Mouse (Mus musculus) liver, embryonic 11.5 days (tissue): ENCODE data around the gene Gm10203. TPM values are rescaled to one million over a fixed set of nuclear protein-coding genes. Genes with fewer than 3 reads are reported as not detected.
"Not testable (repeated sequence)": the region's sequence is repeated elsewhere in the genome, so short reads cannot be mapped to it uniquely, and the experiment has no call there.

Experiments
- ATAC-seq: fragments of 200-750 bp; cut with Nextera tagmentation; replicated peaks from 2 replicates; pipeline ENCODE4 v1.8.0; 2017; ENCODE audit warnings: moderate number of reproducible peaks, mild to moderate bottlenecking, moderate TSS enrichment, moderate library complexity; ENCODE audit not compliant: low FRiP score
- DNase-seq: peaks from one replicate; pipeline ENCODE4 v3.0.0-alpha.2; 2017; ENCODE audit warnings: low spot score
- H3K27ac ChIP-seq: fragments of 300-500 bp; sonication (generic); 2 replicates; pipeline ENCODE4 v1.5.1; 2014; ENCODE audit warnings: mild to moderate bottlenecking, low read depth, low read length, control low read depth
- H3K27me3 ChIP-seq: fragments of 300-500 bp; sonication (generic); replicated peaks from 2 replicates; pipeline ENCODE4 v1.6.1; 2014; ENCODE audit warnings: low read length, mixed read lengths; ENCODE audit not compliant: control insufficient read depth, insufficient read depth
- H3K36me3 ChIP-seq: fragments of 300-500 bp; sonication (generic); 2 replicates; pipeline ENCODE4 v1.6.1; 2014; ENCODE audit warnings: mild to moderate bottlenecking, low read length, moderate library complexity, mixed read lengths; ENCODE audit not compliant: control insufficient read depth, insufficient read depth
- H3K4me1 ChIP-seq: fragments of 300-500 bp; sonication (generic); replicated peaks from 2 replicates; pipeline ENCODE4 v1.6.1; 2014; ENCODE audit warnings: low read length, mixed read lengths; ENCODE audit not compliant: control insufficient read depth, insufficient read depth
- H3K4me2 ChIP-seq: fragments of 300-500 bp; sonication (generic); 2 replicates; pipeline ENCODE4 v1.6.1; 2014; ENCODE audit warnings: mild to moderate bottlenecking, control low read depth, moderate library complexity
- H3K4me3 ChIP-seq: fragments of 300-500 bp; sonication (generic); 2 replicates; pipeline ENCODE4 v1.5.1; 2014; ENCODE audit warnings: low read depth, low read length, control low read depth
- H3K9ac ChIP-seq: fragments of 300-500 bp; sonication (generic); 2 replicates; pipeline ENCODE4 v1.6.1; 2014; ENCODE audit warnings: low read depth, low read length, control low read depth
- H3K9me3 ChIP-seq: fragments of 300-500 bp; sonication (generic); 2 replicates; pipeline ENCODE4 v1.6.1; 2016; ENCODE audit warnings: low read length, inconsistent platforms, mixed read lengths; ENCODE audit not compliant: control insufficient read depth
- WGBS: fragments of 180-500 bp; shearing (Covaris S2); extraction: QIAGEN DNeasy Blood & Tissue Kit; methylation state at CpG from one replicate; pipeline ENCODE4 v1.1.7; 2014; 5-methylcytosine and 5-hydroxymethylcytosine counted together
- polyA plus RNA-seq: library from polyadenylated mRNA; unstranded; fragments of >200 nt; fragmentation: Nextera tagmentation; extraction: Ambion mirVana; gene quantifications from 2 replicates; pipeline ENCODE4 v1.2.1, GENCODE M21; 2014

Gene Gm10203
- polyA plus RNA-seq, 1 experiment from 2014 or later, result not detected

GRCm38 (mm10) chr6:149154116-149155030, 24.4 kb downstream of the Gm10203 start:
- H3K27ac ChIP-seq, result no peak overlapping the region
- H3K4me2 ChIP-seq, result no peak overlapping the region
- no peaks in the 10 kb centered on the region for H3K9me3 ChIP-seq
- H3K27me3 ChIP-seq, result no peaks in the 10 kb centered on the region
- H3K4me3 ChIP-seq, result no peak overlapping the region
- peaks cover 2% of the 10 kb centered on the region; the same call in 1 of the 2 replicates for H3K36me3 ChIP-seq
- no peak for DNase-seq
- 26% methylated on average over 8 of the region's 8 CpGs for WGBS
- peak; percentile 30 for ATAC-seq
- H3K4me1 ChIP-seq, result peaks cover 10% of the 10 kb centered on the region; the same call in 1 of the 2 replicates
- H3K9ac ChIP-seq, result no peak overlapping the region

DNA sequence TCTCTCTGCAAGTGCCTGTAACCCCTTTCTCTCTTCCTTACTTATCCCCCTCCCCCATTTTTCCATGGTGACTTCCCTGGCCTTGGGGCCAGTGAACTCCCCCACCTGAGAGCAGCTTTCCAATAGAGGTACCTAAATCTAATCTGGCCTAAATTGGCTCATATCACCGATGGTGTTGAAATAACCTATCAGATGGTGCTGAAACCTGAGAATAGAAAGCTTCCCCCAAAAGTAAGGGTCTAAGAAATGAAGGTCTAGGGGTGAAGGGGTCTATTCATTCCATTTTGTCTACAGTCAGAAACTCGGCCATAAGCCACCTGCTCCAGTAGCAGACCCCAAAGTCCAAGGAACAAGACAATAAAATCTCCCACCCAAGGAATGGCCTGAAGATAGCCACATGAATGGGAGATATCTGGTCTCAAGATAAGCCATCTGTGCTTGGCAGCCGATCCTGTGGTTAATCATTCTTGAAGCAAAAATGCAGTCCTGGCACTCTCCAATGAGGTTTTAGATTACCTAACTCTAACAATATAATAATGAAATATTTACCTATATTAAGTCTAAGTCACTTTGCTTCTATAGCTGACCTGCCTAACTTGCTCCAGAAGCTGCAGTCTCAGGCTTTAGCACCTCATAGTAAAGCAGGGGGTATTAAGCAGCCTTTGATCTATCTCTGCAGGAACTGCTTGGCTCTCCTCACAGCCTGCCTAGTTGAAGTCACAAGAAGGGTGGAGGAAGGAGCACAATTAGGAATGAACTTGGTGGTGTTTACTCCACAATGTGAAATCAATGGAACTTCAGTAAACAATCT, 25.3 kb downstream of the Gm10203 start:
- ATAC-seq, result no peak
- Histone ChIP-seq H3K4me1 (peaks cover 10% of the 10 kb centered on the region; the same call in 1 of the 2 replicates), H3K36me3 (peaks cover 4% of the 10 kb centered on the region; the same call in 1 of the 2 replicates), H3K4me2 (no peak overlapping the region), H3K27ac (no peak overlapping the region), H3K9ac (no peak overlapping the region), H3K9me3 (no peaks in the 10 kb centered on the region), H3K4me3 (no peak overlapping the region), H3K27me3 (no peaks in the 10 kb centered on the region)
- 33% methylated on average over 3 of the region's 3 CpGs for WGBS
- no peak for DNase-seq

- DNase-seq, H3K27me3 ChIP-seq, H3K4me1 ChIP-seq, H3K4me3 ChIP-seq, H3K36me3 ChIP-seq, H3K9me3 ChIP-seq, H3K4me2 ChIP-seq, ATAC-seq, H3K27ac ChIP-seq, H3K9ac ChIP-seq: not testable (repeated sequence)
- 79% methylated on average over 3 of the region's 4 CpGs for WGBS
Observed at GRCm38 (mm10) chr6:149167038-149167437, 37.1 kb downstream of the Gm10203 start.

GRCm38 (mm10) chr6:149167672-149168071, 37.7 kb downstream of the Gm10203 start:
- no peaks in the 10 kb centered on the region for H3K4me1 ChIP-seq
- peaks cover 5% of the 10 kb centered on the region; the same call in 1 of the 2 replicates for H3K36me3 ChIP-seq
- no peaks in the 10 kb centered on the region for H3K9me3 ChIP-seq
- no peak overlapping the region for H3K4me2 ChIP-seq
- 81% methylated on average over 1 of the region's 1 CpGs for WGBS
- H3K27me3 ChIP-seq, result no peaks in the 10 kb centered on the region
- H3K27ac ChIP-seq, result no peak overlapping the region
- no peak for ATAC-seq
- no peak overlapping the region for H3K9ac ChIP-seq
- H3K4me3 ChIP-seq, result no peak overlapping the region
- DNase-seq, result no peak

DNA sequence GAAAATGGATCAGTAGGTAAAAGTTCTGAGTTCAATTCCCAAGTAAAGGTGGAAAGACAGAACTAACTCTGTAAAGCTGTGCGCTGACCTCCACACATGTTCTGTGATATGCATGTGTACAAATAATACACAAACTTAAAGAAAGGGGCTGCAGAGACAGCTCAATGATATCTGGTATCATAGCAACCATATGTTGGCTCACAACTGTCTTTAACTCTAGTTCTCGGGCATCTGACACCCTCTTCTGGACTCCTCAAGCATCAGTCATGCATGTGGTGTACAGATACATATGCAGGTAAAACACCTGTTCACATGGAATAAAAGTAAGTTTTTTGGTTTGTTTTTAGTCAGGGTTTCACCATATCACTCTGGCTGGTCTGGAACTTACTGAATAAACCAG, 38.5 kb downstream of the Gm10203 start:
- no peak overlapping the region for H3K9ac ChIP-seq
- H3K27ac ChIP-seq, result no peak overlapping the region
- peaks cover 5% of the 10 kb centered on the region; the same call in 1 of the 2 replicates for H3K36me3 ChIP-seq
- H3K4me3 ChIP-seq, result no peak overlapping the region
- WGBS, result 90% methylated on average over 2 of the region's 2 CpGs
- ATAC-seq, result no peak
- H3K4me1 ChIP-seq, result no peaks in the 10 kb centered on the region
- no peak for DNase-seq
- H3K9me3 ChIP-seq, result no peaks in the 10 kb centered on the region
- H3K4me2 ChIP-seq, result no peak overlapping the region
- no peaks in the 10 kb centered on the region for H3K27me3 ChIP-seq

GRCm38 (mm10) chr6:149169965-149170364, 40.0 kb downstream of the Gm10203 start:
- not testable (repeated sequence) for H3K4me2 ChIP-seq, H3K9me3 ChIP-seq, DNase-seq, H3K4me3 ChIP-seq, H3K9ac ChIP-seq, H3K27ac ChIP-seq, H3K36me3 ChIP-seq, ATAC-seq, H3K4me1 ChIP-seq, H3K27me3 ChIP-seq
- WGBS, result 78% methylated on average over 4 of the region's 4 CpGs

DNA sequence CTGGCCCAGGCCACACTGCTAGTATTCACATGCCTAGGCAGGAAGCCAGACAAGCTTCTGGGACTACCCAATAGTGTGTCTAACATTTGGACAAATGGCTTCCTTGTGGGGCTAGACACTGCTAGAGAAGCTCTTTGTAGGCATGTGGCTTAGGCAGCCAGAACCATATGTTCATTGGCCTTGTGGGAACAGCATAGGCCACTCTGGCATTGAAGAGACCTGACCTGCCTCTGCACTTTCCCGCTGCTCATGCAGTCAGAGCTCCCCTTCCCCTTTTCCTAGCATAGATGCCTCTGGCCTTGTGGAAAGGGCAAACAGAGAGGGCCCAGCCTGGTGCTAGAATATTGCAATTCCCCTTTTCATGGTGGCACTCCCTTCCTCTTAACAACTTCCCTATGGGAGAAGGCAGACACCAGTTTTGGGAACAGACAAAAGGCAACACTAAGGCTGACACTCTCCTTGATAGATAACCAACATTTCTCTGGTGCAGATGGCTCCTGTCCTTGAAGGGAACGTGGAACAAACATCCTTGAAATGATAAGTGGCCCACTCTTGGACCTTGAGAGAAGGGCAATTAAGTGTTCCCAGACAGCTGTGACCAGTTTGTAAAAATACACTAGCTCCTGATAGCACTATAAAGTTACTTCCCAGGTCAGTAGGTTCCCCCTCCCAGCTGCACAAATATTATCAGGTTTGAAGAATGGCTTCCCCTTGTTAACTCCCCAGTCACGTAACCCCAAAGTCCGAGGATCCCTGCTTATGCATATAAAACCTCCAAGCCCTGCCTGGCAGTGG, 44.1 kb downstream of the Gm10203 start:
- Histone ChIP-seq H3K4me1 (peaks cover 2% of the 10 kb centered on the region), H3K4me3 (no peak overlapping the region), H3K27ac (no peak overlapping the region), H3K4me2 (no peak overlapping the region), H3K9ac (no peak overlapping the region), H3K27me3 (no peaks in the 10 kb centered on the region), H3K36me3 (peaks cover 19% of the 10 kb centered on the region), H3K9me3 (no peaks in the 10 kb centered on the region)
- DNase-seq (no peak), ATAC-seq (no peak)
- 56% methylated on average over 4 of the region's 4 CpGs for WGBS

- Histone ChIP-seq H3K27me3 (no peaks in the 10 kb centered on the region), H3K36me3 (peaks cover 22% of the 10 kb centered on the region), H3K27ac (no peak overlapping the region), H3K9ac (no peak overlapping the region), H3K9me3 (no peaks in the 10 kb centered on the region), H3K4me3 (no peak overlapping the region), H3K4me2 (no peak overlapping the region), H3K4me1 (peaks cover 2% of the 10 kb centered on the region)
- DNase-seq (no peak), ATAC-seq (no peak)
- 87% methylated on average over 3 of the region's 3 CpGs for WGBS
Observed at GRCm38 (mm10) chr6:149174932-149175570, 45.1 kb downstream of the Gm10203 start.
